Mouse (Mus musculus): ENCODE data around the gene Synpo2. TPM values are rescaled to one million over a fixed set of nuclear protein-coding genes. Genes with fewer than 3 reads are reported as not detected.
A peak's percentile ranks its signal among the peaks of the same experiment; 100 is the strongest.
"Not testable (repeated sequence)": the region's sequence is repeated elsewhere in the genome, so short reads cannot be mapped to it uniquely, and the experiment has no call there.

Gene Synpo2
- polyA plus RNA-seq, 2 experiments from 2014 or later = 0.13 TPM; not detected in 1

- no peak for ATAC-seq
Observed at GRCm38 (mm10) chr3:123128781-123129180, 107.2 kb downstream of the Synpo2 start.

- no peak for ATAC-seq
Observed at GRCm38 (mm10) chr3:123128091-123128490, 107.9 kb downstream of the Synpo2 start.

- ATAC-seq = not testable (repeated sequence)
Observed at GRCm38 (mm10) chr3:123126741-123127140, 109.2 kb downstream of the Synpo2 start.

GRCm38 (mm10) chr3:123123817-123124216 lies 112.1 kb downstream of the Synpo2 start:
- ATAC-seq = no peak

- no peak for ATAC-seq
Observed at GRCm38 (mm10) chr3:123122151-123123030, 113.6 kb downstream of the Synpo2 start.

GRCm38 (mm10) chr3:123116903-123117302 lies 119.0 kb downstream of the Synpo2 start:
- no peak for ATAC-seq

- no peak for ATAC-seq
Observed at GRCm38 (mm10) chr3:123115770-123116527, 120.0 kb downstream of the Synpo2 start.

GRCm38 (mm10) chr3:123114001-123114635 lies 121.8 kb downstream of the Synpo2 start:
- no peak for ATAC-seq

- ATAC-seq = no peak
Observed at GRCm38 (mm10) chr3:123112781-123113180, 123.2 kb downstream of the Synpo2 start.

- ATAC-seq = no peak
Observed at GRCm38 (mm10) chr3:123111071-123111711, 124.8 kb downstream of the Synpo2 start.

GRCm38 (mm10) chr3:123107830-123108549 lies 128.0 kb downstream of the Synpo2 start:
- ATAC-seq = no peak

- no peak for ATAC-seq
Observed at GRCm38 (mm10) chr3:123104325-123104724, 131.6 kb downstream of the Synpo2 start.

GRCm38 (mm10) chr3:123103151-123103860 lies 132.6 kb downstream of the Synpo2 start:
- peak; percentile 75 for ATAC-seq

GRCm38 (mm10) chr3:123101761-123102160 lies 134.2 kb downstream of the Synpo2 start:
- no peak for ATAC-seq

- ATAC-seq = no peak
Observed at GRCm38 (mm10) chr3:123095111-123095510, 140.8 kb downstream of the Synpo2 start.

- no peak for ATAC-seq
Observed at GRCm38 (mm10) chr3:123093640-123094361, 142.1 kb downstream of the Synpo2 start.

GRCm38 (mm10) chr3:123092913-123093639 lies 142.9 kb downstream of the Synpo2 start:
- no peak for ATAC-seq

GRCm38 (mm10) chr3:123092442-123092841 lies 143.5 kb downstream of the Synpo2 start:
- ATAC-seq = no peak

- no peak for ATAC-seq
Observed at GRCm38 (mm10) chr3:123089297-123090020, 146.5 kb downstream of the Synpo2 start.

Data from activated CD4-positive, CD25-positive, alpha-beta regulatory T cell, adult 4 months (primary cell).